Mouse (Mus musculus) liver, adult 2 months (tissue): Measurements from ENCODE around the gene Col4a2.

Source experiments
- CTCF ChIP-seq: fragments of 200-500 bp; IDR thresholded peaks from 2 replicates; pipeline ENCODE4 v1.5.1; 2011; ENCODE audit warnings: low read depth, low read length, control low read depth
- POLR2A ChIP-seq: fragments of 200-500 bp; IDR thresholded peaks from 2 replicates; pipeline ENCODE4 v1.6.1; 2011; ENCODE audit warnings: low read length, control low read depth; ENCODE audit not compliant: insufficient read depth; ENCODE audit errors: extremely low read depth

DNA sequence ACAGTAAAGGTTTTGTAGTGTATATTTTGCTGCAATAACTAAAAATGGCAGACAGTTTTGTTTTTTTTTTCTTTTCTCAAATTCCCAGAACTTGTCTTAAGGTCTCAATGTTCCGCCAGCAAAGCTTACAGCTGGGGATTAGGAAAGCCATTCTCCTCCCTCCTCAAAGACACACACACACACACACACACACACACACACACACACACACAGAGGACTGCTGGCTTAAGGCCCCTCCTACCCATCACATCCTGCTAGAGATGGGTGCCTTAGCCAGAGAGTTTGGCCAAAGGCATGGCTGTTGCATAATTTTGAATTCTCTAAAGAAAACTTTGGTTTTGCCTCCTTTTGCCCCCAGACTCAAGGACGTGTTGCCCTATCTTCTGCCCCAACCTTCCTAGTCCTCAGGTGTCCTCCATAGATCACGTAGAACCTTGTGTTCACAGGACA is 35.0 kb upstream of the Col4a2 start:
- TF ChIP-seq CTCF (no peak), POLR2A (no peak)
